Mouse (Mus musculus) cortical plate, adult 2 months (tissue): ENCODE results near the gene Nomo1. TPM values are rescaled to one million over a fixed set of nuclear protein-coding genes. Genes with fewer than 3 reads are reported as not detected.

Experiments used
- H3K27ac ChIP-seq: fragments of 200-500 bp; 2 replicates; pipeline ENCODE4 v1.5.1; 2012; ENCODE audit warnings: low read length, control low read depth, inconsistent platforms; ENCODE audit not compliant: insufficient read depth
- H3K4me1 ChIP-seq: fragments of 200-500 bp; 2 replicates; pipeline ENCODE4 v1.6.1; 2011; ENCODE audit warnings: low read length; ENCODE audit not compliant: control insufficient read depth, insufficient read depth
- H3K4me3 ChIP-seq: fragments of 200-500 bp; 2 replicates; pipeline ENCODE4 v1.5.1; 2011; ENCODE audit warnings: mild to moderate bottlenecking, low read length, control low read depth; ENCODE audit not compliant: insufficient read depth
- CTCF ChIP-seq: fragments of 200-500 bp; IDR thresholded peaks from 2 replicates; pipeline ENCODE4 v1.5.1; 2011; ENCODE audit warnings: mild to moderate bottlenecking, control low read depth, low read length; ENCODE audit not compliant: insufficient read depth; ENCODE audit errors: extremely low read depth
- POLR2A ChIP-seq: fragments of 200-500 bp; IDR thresholded peaks from 2 replicates; pipeline ENCODE4 v1.6.1; 2011; ENCODE audit warnings: mild to moderate bottlenecking, low read length, control low read depth; ENCODE audit not compliant: insufficient read depth; ENCODE audit errors: extremely low read depth
- polyA plus RNA-seq: library from polyadenylated mRNA; depleted of rRNA; stranded (reverse); fragments of >200 nt; gene quantifications from 2 replicates; pipeline ENCODE4 v1.2.3, GENCODE M21; 2012

The Nomo1 gene
- polyA plus RNA-seq, 1 experiment: 70.3 TPM

DNA sequence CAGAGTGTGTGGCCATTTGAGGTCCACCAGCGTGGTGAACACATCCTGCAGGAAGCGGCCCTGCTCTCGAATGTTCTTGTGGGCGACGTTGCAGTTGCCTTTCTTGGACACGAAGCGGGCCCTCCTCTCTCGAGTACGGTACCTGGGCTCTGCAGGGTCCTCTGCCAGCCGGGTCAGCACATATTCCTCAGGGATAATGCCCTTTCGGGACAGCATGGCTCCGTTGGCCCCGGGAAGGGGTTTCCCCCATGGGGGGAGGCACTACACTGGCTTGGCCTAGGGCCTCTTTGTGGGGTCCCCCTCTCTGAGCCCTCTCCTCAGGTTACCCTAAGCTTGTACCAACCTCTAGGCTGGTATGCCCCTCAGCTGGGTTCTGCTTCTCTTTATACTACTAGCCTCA is 66.2 kb downstream of the Nomo1 start:
- peaks cover 3% of the 10 kb centered on the region; the same call in 1 of the 2 replicates for H3K4me1 ChIP-seq
- peak overlapping the region; percentile 58 for H3K4me3 ChIP-seq
- TF ChIP-seq CTCF (no peak), POLR2A (no peak)
- H3K27ac ChIP-seq: no peak overlapping the region

DNA sequence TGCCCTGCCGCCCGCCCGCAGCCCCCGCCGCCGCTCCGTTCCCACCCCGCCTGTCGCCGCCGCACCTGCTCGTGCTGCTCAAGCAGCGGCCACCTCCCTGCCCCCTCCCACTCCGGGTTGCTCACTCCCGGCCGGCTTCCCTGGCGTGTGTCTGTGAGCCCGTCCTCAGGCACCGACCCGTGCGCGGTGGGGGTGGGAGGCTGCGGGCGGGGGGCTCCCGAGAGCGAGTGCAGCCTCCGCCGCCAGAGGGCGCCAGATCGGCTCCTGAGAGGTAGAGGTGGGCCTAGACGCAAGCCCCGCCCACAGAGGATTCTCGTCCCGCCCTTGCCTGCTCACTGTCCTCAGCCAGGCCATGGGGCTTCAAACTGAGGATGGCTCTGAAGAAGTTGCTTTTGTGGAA is 67.1 kb downstream of the Nomo1 start, which contains the start of gene Kcnj11:
Gene Kcnj11, minus strand, starts transcription at position 202 of the 400 bp plus-strand sequence.
- H3K4me1 ChIP-seq: peaks cover 3% of the 10 kb centered on the region; the same call in 1 of the 2 replicates
- TF ChIP-seq CTCF (peak; percentile 50), POLR2A (no peak)
- no peak within 1 kb of the TSS for H3K27ac ChIP-seq

DNA sequence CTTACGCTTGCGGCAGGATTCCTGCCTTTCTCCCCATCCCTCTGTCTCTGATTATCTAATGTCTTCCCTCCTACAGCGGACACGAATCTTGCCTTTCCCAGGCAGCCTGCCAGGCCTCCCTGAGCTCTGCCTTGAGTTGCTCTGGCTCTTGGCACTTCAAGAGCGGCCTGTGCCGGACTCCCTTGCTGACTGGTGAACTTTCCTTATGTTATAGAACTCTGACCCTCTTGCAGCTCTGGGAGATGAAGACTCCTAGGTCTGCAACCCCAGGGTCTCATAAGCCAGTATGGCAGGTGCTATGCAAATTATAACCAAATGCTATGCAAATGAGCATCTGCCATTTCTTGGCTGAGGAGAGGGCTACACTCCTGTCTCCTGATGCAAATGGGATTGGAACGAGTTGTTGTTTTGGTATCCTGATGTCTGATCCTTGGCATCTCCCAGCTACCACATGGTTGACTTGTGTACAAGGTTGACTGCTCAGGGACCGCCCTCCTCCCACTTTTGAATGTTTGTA is 69.6 kb downstream of the Nomo1 start:
- TF ChIP-seq CTCF (no peak), POLR2A (peak; percentile 45; the same call in 1 of the 2 replicates)
- Histone ChIP-seq H3K27ac (peak overlapping the region; percentile 38; the same call in 1 of the 2 replicates), H3K4me1 (peaks cover 3% of the 10 kb centered on the region; the same call in 1 of the 2 replicates), H3K4me3 (no peak overlapping the region)

More for the DNA sequence above, 67.1 kb downstream of the Nomo1 start, which contains the start of gene Kcnj11:
- H3K4me3 ChIP-seq: peak within 1 kb of the TSS; percentile 58

DNA sequence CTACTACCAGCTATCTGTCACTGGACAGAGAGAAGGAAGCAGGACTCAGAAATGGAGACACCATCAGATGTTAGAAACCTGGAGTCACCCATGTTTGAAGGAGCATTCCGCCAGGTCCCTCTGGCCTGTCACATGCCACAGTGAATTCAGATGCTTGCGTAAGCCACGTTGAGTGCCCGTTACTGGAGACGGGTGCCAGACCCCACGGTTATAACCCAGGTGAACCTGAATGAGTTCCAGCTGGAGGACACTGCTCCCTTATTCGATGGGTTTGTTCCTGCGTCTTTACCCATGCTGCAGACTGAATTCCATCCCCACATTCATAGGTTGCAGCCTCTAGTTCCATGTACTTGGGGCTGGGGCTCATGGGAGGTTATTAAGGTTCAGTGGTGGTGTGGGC is 70.3 kb downstream of the Nomo1 start:
- H3K4me1 ChIP-seq: peaks cover 3% of the 10 kb centered on the region; the same call in 1 of the 2 replicates
- no peak for TF ChIP-seq CTCF
- no peak for TF ChIP-seq POLR2A
- no peak overlapping the region for H3K27ac ChIP-seq

DNA sequence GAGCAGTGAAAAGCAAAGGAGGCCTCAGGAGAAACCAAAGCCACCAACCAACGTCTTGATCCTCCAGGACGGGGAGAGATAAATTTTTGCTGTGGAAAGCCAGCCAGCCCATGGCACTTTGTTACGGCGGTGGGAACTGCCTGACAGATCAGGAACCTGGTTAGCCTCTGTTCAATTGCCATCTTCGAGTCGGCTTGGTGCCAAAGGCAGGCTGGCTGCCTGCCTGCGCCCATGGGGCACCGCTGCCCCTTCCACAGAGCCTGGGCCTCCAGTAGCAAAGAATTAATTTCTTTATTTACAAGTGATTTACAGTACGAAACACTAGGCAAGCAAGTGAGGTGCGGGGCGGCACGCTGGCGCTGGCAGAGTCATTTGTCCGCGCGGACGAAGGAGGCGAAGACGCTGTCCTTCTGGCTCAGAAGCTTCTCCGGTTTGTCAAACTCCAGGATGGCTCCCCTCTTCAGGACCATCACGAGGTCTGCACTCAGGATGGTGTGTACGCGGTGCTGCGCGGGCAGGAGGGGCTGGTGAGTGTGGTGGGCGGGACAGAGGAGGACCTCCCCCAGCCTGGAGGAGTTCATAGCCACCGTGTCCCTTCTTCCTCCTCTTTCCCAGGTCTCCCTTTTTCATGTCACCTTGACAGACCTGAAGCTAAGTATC is 70.9 kb downstream of the Nomo1 start:
- no peak overlapping the region for H3K27ac ChIP-seq
- TF ChIP-seq POLR2A: no peak
- no peak for TF ChIP-seq CTCF
- peaks cover 3% of the 10 kb centered on the region; the same call in 1 of the 2 replicates for H3K4me1 ChIP-seq
- no peak overlapping the region for H3K4me3 ChIP-seq

More for the DNA sequence above, 70.3 kb downstream of the Nomo1 start:
- H3K4me3 ChIP-seq: no peak overlapping the region

DNA sequence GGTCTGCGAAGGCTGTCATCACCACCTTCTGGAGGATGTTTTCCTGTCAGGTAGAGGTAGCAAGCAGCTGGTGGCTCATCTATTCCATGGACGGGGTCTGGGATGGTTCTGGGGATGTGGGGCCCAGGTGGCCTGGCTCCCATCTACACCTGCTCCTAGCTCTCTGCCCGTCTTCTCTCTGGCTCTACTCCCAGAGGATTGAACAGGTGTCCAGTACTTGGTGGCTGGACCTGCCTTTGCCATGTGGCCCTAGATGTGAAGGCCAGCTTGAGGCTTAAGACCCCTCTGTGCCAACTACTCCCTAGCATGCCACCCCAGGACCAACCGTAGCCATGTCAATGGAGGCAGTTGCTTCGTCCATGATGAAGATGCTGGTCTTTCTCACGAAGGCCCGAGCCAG is 72.0 kb downstream of the Nomo1 start:
- H3K27ac ChIP-seq: no peak overlapping the region
- H3K4me1 ChIP-seq: peaks cover 3% of the 10 kb centered on the region; the same call in 1 of the 2 replicates
- TF ChIP-seq POLR2A (no peak), CTCF (no peak)
- H3K4me3 ChIP-seq: no peak overlapping the region

DNA sequence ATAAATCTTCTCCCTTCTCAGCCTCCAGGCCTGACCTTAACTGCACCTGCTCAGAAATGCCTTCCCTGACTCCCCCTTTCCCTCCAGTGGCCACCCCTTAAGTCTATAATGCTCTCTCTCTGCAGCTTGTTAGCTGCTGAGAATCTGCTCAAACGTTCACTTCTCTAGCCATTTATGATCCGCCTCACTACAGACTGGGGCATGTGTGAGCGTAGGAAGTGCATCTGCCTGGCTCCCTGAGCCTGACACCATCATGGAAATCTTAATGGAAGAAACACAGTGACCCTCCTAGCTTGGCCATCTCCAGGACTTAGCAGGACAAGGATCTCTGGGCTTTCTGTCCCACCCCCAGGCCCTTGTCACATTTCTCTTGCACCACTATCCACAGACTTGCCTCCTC is 76.6 kb downstream of the Nomo1 start:
- no peak overlapping the region for H3K27ac ChIP-seq
- H3K4me1 ChIP-seq: no peaks in the 10 kb centered on the region
- TF ChIP-seq POLR2A (no peak), CTCF (no peak)
- H3K4me3 ChIP-seq: no peak overlapping the region

DNA sequence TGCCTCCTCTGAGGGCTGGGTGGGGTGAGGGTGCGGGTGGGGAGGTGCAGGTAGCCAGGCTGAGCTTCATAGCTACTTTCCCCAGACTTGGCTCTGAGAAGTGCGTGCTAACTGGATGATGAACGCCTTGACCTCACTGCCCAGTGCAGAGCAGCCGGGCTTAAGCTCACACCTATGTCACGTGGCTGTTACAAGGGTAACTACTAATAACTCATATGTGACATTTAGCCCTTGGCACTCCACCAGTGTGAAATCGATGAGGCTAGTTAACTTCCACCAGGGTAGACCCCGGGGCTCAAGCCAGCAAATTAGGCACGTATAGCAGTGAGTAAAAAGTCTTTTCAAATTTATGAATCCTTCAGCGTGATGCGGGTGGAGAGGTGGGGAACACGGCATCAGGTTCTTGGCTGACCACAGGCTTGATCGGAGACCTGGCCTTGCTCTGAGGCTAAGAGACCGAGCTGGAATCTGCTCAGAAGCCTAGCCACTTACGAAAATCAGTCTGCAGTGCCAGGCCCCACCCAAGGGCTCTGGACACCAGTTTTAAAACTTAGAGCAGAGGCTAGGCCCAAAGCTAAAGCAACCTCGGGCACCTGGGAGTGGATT is 77.8 kb downstream of the Nomo1 start:
- TF ChIP-seq POLR2A (no peak), CTCF (no peak)
- H3K4me1 ChIP-seq: no peaks in the 10 kb centered on the region
- H3K4me3 ChIP-seq: no peak overlapping the region
- no peak overlapping the region for H3K27ac ChIP-seq

DNA sequence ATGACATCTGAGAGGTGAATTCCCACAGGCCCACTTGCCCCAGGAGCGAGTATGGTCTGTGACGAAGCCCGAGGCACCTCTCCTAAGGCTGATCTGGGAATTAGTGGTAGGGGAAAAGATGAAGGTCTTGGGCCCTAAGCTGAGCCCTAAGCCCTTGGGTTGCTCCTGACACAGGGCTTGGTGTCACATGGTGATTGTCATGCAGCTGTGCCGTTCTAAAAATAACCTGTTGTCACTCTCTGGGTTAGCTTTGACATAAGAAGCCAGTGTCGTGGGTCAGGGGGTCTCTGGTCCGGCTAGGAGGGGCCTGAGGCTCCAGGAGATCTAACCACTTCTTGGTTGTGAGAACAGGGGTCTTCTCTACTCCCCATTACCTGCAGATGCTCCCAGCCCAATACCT is 78.4 kb downstream of the Nomo1 start:
- no peak overlapping the region for H3K27ac ChIP-seq
- no peak overlapping the region for H3K4me3 ChIP-seq
- H3K4me1 ChIP-seq: no peaks in the 10 kb centered on the region
- TF ChIP-seq CTCF (no peak), POLR2A (no peak)

DNA sequence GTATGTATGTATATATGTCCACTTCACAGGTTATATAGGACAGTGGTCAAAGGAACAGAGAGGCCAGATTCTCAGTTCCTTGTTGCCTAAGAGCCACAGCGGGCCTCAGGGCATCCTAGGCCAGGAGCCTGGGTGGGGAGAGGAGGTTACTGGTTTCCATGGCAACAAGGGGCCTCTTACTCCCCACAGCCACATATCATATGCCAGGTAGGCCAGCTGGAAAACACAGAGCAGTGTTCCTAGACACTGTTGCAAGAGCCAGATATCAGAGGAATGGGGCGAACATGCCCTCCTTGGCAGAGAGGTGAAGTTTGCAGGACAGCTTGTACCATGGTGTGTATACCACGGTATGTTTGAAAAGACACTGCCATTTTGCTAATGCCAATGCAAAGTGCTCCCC is 79.9 kb downstream of the Nomo1 start:
- H3K27ac ChIP-seq: no peak overlapping the region

More for the DNA sequence above, 79.9 kb downstream of the Nomo1 start:
- TF ChIP-seq CTCF (no peak), POLR2A (no peak)
- H3K4me3 ChIP-seq: no peak overlapping the region
- H3K4me1 ChIP-seq: no peaks in the 10 kb centered on the region
